19 mouse cellular contexts compared by ENCODE assay signal in genomic region chr11:36702881-36703280, GRCm38 (mm10).
A peak's percentile ranks its signal among the peaks of the same experiment; 100 is the strongest.
DNase-seq lines count a peak whose midpoint lies in the region; ATAC-seq and TF ChIP-seq lines count a peak whose summit lies in the region.
"Had no signal": no experiment of that assay in that cellular context is flagged by ENCODE, and none has a peak within 500 bp of the region (broad histone marks: within the 10 kb centered on the region; RNA-seq: fewer than 3 reads in every experiment).

No protein-coding gene starts in this region.

- ATAC-seq in frontal cortex, adult (ENCODE audit: low TSS enrichment): peak; percentile 86
- ATAC-seq: forebrain, embryonic 14.5 days; forebrain, postnatal 0 days had no signal

- peak overlapping the region; percentile 19; the same call in 1 of the 2 replicates for H3K27ac ChIP-seq in left cerebral cortex, adult 2 months
- H3K27ac ChIP-seq: embryonic facial prominence, embryonic 10.5 days; embryonic facial prominence, embryonic 12.5 days; forebrain, embryonic 12.5 days had no signal

- H3K4me3 ChIP-seq in left cerebral cortex, adult 2 months: no peak overlapping the region
- H3K4me3 ChIP-seq: embryonic facial prominence, embryonic 10.5 days; embryonic facial prominence, embryonic 12.5 days; forebrain, embryonic 12.5 days had no signal

- TF ChIP-seq CTCF in left cerebral cortex, adult 2 months (IDR thresholded peaks at IDR 0.05): no peak

- DNase-seq in frontal cortex, postnatal 36 days (ENCODE audit: low spot score in 2 of 2): no peak
- DNase-seq in left cerebral cortex, adult 2 months (ENCODE audit: extremely low spot score in 1 of 2, low spot score in 2 of 2): no peak
- DNase-seq in left cerebral cortex, postnatal 14 days (ENCODE audit: low spot score in 2 of 2): no peak
- DNase-seq in brain, adult 2 months (ENCODE audit: low read depth, low spot score): peak; percentile 71
- no peak for DNase-seq in urinary bladder, postnatal 4 days (ENCODE audit: low spot score in 2 of 2)
- DNase-seq: adrenal gland, adult 2 months; adrenal gland, postnatal 10 days; adrenal gland, postnatal 25 days; cerebellum, adult 11-12 months; cerebellum, adult 2 months; cerebellum, adult 9-10 months; cerebellum, postnatal 10 days; cerebellum, postnatal 25 days; forebrain, postnatal 0 days had no signal

- intact Hi-C loops in left cerebral cortex, adult 2 months (cut with DNase I): loop anchor here (5.0 kb wide), 1 partner anchor 124 kb away; no protein-coding TSS in a partner anchor
- intact Hi-C loops in left cerebral cortex, postnatal 14 days (cut with DNase I): no loop called here
